Comparison of ENCODE assay signal across 19 mouse cellular contexts in the genomic region with DNA sequence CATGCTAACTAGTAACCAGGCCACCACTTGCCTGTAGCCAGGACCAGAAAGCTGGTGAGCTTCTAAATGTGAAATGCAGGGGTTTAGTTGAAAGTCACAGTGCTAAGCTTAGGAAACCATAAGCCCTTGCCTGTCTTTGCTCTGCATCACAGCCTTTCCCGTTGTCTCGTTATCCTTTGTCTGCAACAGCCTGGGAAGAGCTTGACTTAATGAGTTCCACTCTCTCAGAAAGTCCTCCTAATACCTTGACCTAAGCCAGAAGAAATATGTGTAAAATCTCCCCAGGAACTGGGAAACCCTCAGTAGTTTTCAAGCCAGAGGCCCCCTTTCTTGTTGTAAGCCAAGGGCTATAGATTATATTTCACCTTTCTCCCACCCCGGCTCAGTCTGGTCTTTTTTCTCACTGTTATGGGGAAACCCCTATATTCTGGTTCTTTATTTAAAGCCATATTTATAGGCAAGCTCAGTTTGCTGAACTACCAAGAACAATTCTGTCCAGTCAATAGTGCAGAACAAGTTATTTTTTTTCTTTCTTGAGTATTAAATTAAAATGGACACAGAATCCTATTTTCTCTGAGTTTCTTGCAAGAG.
A peak's percentile ranks its signal among the peaks of the same experiment; 100 is the strongest.
DNase-seq lines count a peak whose midpoint lies in the region; ATAC-seq and TF ChIP-seq lines count a peak whose summit lies in the region.
"Had no signal": no experiment of that assay in that cellular context is flagged by ENCODE, and none has a peak within 500 bp of the region (broad histone marks: within the 10 kb centered on the region; RNA-seq: fewer than 3 reads in every experiment).

No protein-coding gene starts in this region.

- 46% methylated on average over 3 of the region's 3 CpGs for WGBS in hindbrain, postnatal 0 days
- WGBS in hindbrain, embryonic 14.5 days = 35% methylated on average over 3 of the region's 3 CpGs
- 28% methylated on average over 3 of the region's 3 CpGs for WGBS in limb, embryonic 14.5 days
- 17% methylated on average over 3 of the region's 3 CpGs for WGBS in midbrain, embryonic 16.5 days
- 78% methylated on average over 3 of the region's 3 CpGs for WGBS in intestine, embryonic 15.5 days

- H3K9ac ChIP-seq in hindbrain, postnatal 0 days (replicated peaks; ENCODE audit: low read length) = no peak overlapping the region
- H3K9ac ChIP-seq in hindbrain, embryonic 14.5 days = no peak overlapping the region
- H3K9ac ChIP-seq in limb, embryonic 14.5 days (ENCODE audit: low read depth, low read length, severe bottlenecking) = no peak overlapping the region
- no peak overlapping the region for H3K9ac ChIP-seq in midbrain, embryonic 16.5 days (ENCODE audit: low read depth, low read length)
- H3K9ac ChIP-seq in intestine, embryonic 15.5 days = no peak overlapping the region
- H3K9ac ChIP-seq: heart, embryonic 13.5 days; limb, embryonic 15.5 days; liver, embryonic 15.5 days had no signal

- ATAC-seq in hindbrain, postnatal 0 days = no peak
- ATAC-seq in hindbrain, embryonic 14.5 days (ENCODE audit: low FRiP score) = no peak
- ATAC-seq in limb, embryonic 14.5 days (ENCODE audit: low FRiP score, low read depth) = peak; percentile 41
- ATAC-seq in midbrain, embryonic 16.5 days = peak; percentile 80; the same call in 1 of the 2 replicates
- ATAC-seq in intestine, embryonic 15.5 days = no peak
- ATAC-seq: lung, postnatal 0 days had no signal

- no peak for TF ChIP-seq CTCF in hindbrain, postnatal 0 days (IDR thresholded peaks at IDR 0.05; ENCODE audit: low read depth)

- no peaks in the 10 kb centered on the region for H3K27me3 ChIP-seq in hindbrain, postnatal 0 days (ENCODE audit: insufficient read depth, low read length)
- no peaks in the 10 kb centered on the region for H3K27me3 ChIP-seq in hindbrain, embryonic 14.5 days (ENCODE audit: control insufficient read depth, insufficient read depth, low read length)
- no peaks in the 10 kb centered on the region for H3K27me3 ChIP-seq in limb, embryonic 14.5 days (ENCODE audit: control insufficient read depth, insufficient read depth, low read length)
- H3K27me3 ChIP-seq in midbrain, embryonic 16.5 days (ENCODE audit: control insufficient read depth, insufficient read depth, low read depth, low read length) = no peaks in the 10 kb centered on the region
- H3K27me3 ChIP-seq in intestine, embryonic 15.5 days (replicated peaks) = no peaks in the 10 kb centered on the region
- H3K27me3 ChIP-seq: heart, embryonic 13.5 days; limb, embryonic 15.5 days; liver, embryonic 15.5 days had no signal

- no peaks in the 10 kb centered on the region for H3K4me1 ChIP-seq in hindbrain, postnatal 0 days (ENCODE audit: insufficient read depth, low read length)
- no peaks in the 10 kb centered on the region for H3K4me1 ChIP-seq in hindbrain, embryonic 14.5 days (replicated peaks; ENCODE audit: control insufficient read depth, insufficient read depth, low read length)
- H3K4me1 ChIP-seq in limb, embryonic 14.5 days (ENCODE audit: control insufficient read depth, insufficient read depth, low read length) = peaks cover 6% of the 10 kb centered on the region; the same call in 1 of the 2 replicates
- no peaks in the 10 kb centered on the region for H3K4me1 ChIP-seq in midbrain, embryonic 16.5 days (ENCODE audit: control insufficient read depth, insufficient read depth, low read length)
- H3K4me1 ChIP-seq in intestine, embryonic 15.5 days (replicated peaks) = no peaks in the 10 kb centered on the region
- H3K4me1 ChIP-seq: heart, embryonic 13.5 days; liver, embryonic 15.5 days had no signal

- H3K9me3 ChIP-seq in hindbrain, postnatal 0 days (ENCODE audit: low read length) = no peaks in the 10 kb centered on the region
- no peaks in the 10 kb centered on the region for H3K9me3 ChIP-seq in hindbrain, embryonic 14.5 days (ENCODE audit: control insufficient read depth, low read length)
- H3K9me3 ChIP-seq in limb, embryonic 14.5 days (ENCODE audit: control insufficient read depth, low read length) = no peaks in the 10 kb centered on the region
- no peaks in the 10 kb centered on the region for H3K9me3 ChIP-seq in midbrain, embryonic 16.5 days (replicated peaks; ENCODE audit: control insufficient read depth, low read length, poor library complexity, severe bottlenecking)
- no peaks in the 10 kb centered on the region for H3K9me3 ChIP-seq in intestine, embryonic 15.5 days
- H3K9me3 ChIP-seq: heart, embryonic 13.5 days; limb, embryonic 15.5 days; liver, embryonic 15.5 days had no signal

- no peak for TF ChIP-seq POLR2A in limb, embryonic 14.5 days (IDR thresholded peaks at IDR 0.05; ENCODE audit: borderline replicate concordance, extremely low read depth, insufficient read depth, insufficient read length)

- H3K4me2 ChIP-seq in hindbrain, postnatal 0 days (ENCODE audit: low read depth, low read length) = peak overlapping the region; percentile 25; the same call in 1 of the 2 replicates
- no peak overlapping the region; the same call in 1 of the 2 replicates for H3K4me2 ChIP-seq in hindbrain, embryonic 14.5 days (replicated peaks)
- 0 out of 2 replicates have a peak overlapping the region, but pooled peaks have one; percentile 0 for H3K4me2 ChIP-seq in limb, embryonic 14.5 days (replicated peaks; ENCODE audit: low read depth, low read length, severe bottlenecking)
- no peak overlapping the region; the same call in 1 of the 2 replicates for H3K4me2 ChIP-seq in midbrain, embryonic 16.5 days (ENCODE audit: low read length)
- H3K4me2 ChIP-seq in intestine, embryonic 15.5 days (replicated peaks) = no peak overlapping the region
- H3K4me2 ChIP-seq: heart, embryonic 13.5 days; limb, embryonic 15.5 days; liver, embryonic 15.5 days had no signal

- H3K27ac ChIP-seq in hindbrain, postnatal 0 days = no peak overlapping the region
- H3K27ac ChIP-seq in hindbrain, embryonic 14.5 days = no peak overlapping the region
- no peak overlapping the region for H3K27ac ChIP-seq in limb, embryonic 14.5 days (replicated peaks; ENCODE audit: low read depth, low read length)
- H3K27ac ChIP-seq in midbrain, embryonic 16.5 days (ENCODE audit: low read length) = no peak overlapping the region
- H3K27ac ChIP-seq in intestine, embryonic 15.5 days = no peak overlapping the region
- H3K27ac ChIP-seq: heart, embryonic 13.5 days; limb, embryonic 15.5 days; liver, embryonic 15.5 days had no signal

- DNase-seq in hindbrain, postnatal 0 days (ENCODE audit: low spot score) = no peak
- DNase-seq in hindbrain, embryonic 14.5 days (ENCODE audit: low spot score) = no peak
- DNase-seq in embryo, embryonic 10.5 days (ENCODE audit: low spot score) = peak; percentile 26
- DNase-seq in limb, embryonic 14.5 days (ENCODE audit: low spot score) = peak; percentile 20
- DNase-seq in spleen, adult 18-20 months = no peak
- no peak for DNase-seq in layer of hippocampus, postnatal 10 days (ENCODE audit: low spot score in 2 of 2)
- DNase-seq: adrenal gland, postnatal 25 days; cerebellum, adult 11-12 months; cerebellum, postnatal 14 days; heart, postnatal 36 days; kidney, adult 8-10 months; kidney, postnatal 36 days; thymus, postnatal 14 days had no signal

- H3K36me3 ChIP-seq in hindbrain, postnatal 0 days (ENCODE audit: insufficient read depth, low read length) = no peaks in the 10 kb centered on the region
- H3K36me3 ChIP-seq in hindbrain, embryonic 14.5 days (replicated peaks; ENCODE audit: control insufficient read depth, insufficient read depth) = no peaks in the 10 kb centered on the region
- no peaks in the 10 kb centered on the region for H3K36me3 ChIP-seq in limb, embryonic 14.5 days (ENCODE audit: control insufficient read depth, insufficient read depth, low read length)
- no peaks in the 10 kb centered on the region for H3K36me3 ChIP-seq in midbrain, embryonic 16.5 days (ENCODE audit: control insufficient read depth, insufficient read depth, low read length)
- H3K36me3 ChIP-seq in intestine, embryonic 15.5 days = no peaks in the 10 kb centered on the region
- H3K36me3 ChIP-seq: heart, embryonic 13.5 days; limb, embryonic 15.5 days; liver, embryonic 15.5 days had no signal

- no peak overlapping the region for H3K4me3 ChIP-seq in hindbrain, postnatal 0 days (ENCODE audit: low read length)
- no peak overlapping the region for H3K4me3 ChIP-seq in hindbrain, embryonic 14.5 days (replicated peaks; ENCODE audit: low read length)
- H3K4me3 ChIP-seq in limb, embryonic 14.5 days (replicated peaks; ENCODE audit: low read length) = no peak overlapping the region
- H3K4me3 ChIP-seq in midbrain, embryonic 16.5 days (ENCODE audit: low read depth, low read length) = no peak overlapping the region
- H3K4me3 ChIP-seq in intestine, embryonic 15.5 days (replicated peaks) = no peak overlapping the region
- H3K4me3 ChIP-seq: heart, embryonic 13.5 days; liver, embryonic 15.5 days had no signal

Comparison
In these comparisons a context has a peak if more than half of its experiments do, and no peak if none do; other contexts are left out.
1. H3K4me2 ChIP-seq: peak in hindbrain, postnatal 0 days (single experiment) and limb, embryonic 14.5 days (single experiment); none in hindbrain, embryonic 14.5 days (single experiment), midbrain, embryonic 16.5 days (single experiment) and intestine, embryonic 15.5 days (single experiment).
2. ATAC-seq: peak in limb, embryonic 14.5 days (single experiment) and midbrain, embryonic 16.5 days (single experiment); none in hindbrain, postnatal 0 days (single experiment), hindbrain, embryonic 14.5 days (single experiment) and intestine, embryonic 15.5 days (single experiment).
3. DNase-seq: peak in embryo, embryonic 10.5 days (single experiment) and limb, embryonic 14.5 days (single experiment); none in hindbrain, postnatal 0 days (single experiment), hindbrain, embryonic 14.5 days (single experiment), spleen, adult 18-20 months (0 of 2) and layer of hippocampus, postnatal 10 days (0 of 2).